Mouse (Mus musculus) liver, embryonic 12.5 days (tissue): ENCODE measurements around the gene Rab42. TPM values are rescaled to one million over a fixed set of nuclear protein-coding genes. Genes with fewer than 3 reads are reported as not detected.

ENCODE experiments used
- ATAC-seq: fragments of 200-750 bp; cut with Nextera tagmentation; 2 replicates; pipeline ENCODE4 v1.8.0; 2017; ENCODE audit warnings: moderate number of reproducible peaks, mild to moderate bottlenecking, moderate library complexity
- H3K27ac ChIP-seq: fragments of 300-500 bp; sonication (generic); 2 replicates; pipeline ENCODE4 v1.5.1; 2016; ENCODE audit warnings: mild to moderate bottlenecking
- H3K27me3 ChIP-seq: fragments of 300-500 bp; sonication (generic); replicated peaks from 2 replicates; pipeline ENCODE4 v1.6.1; 2016; ENCODE audit warnings: mild to moderate bottlenecking, moderate library complexity
- H3K36me3 ChIP-seq: fragments of 300-500 bp; sonication (generic); 2 replicates; pipeline ENCODE4 v1.6.1; 2016; ENCODE audit warnings: mild to moderate bottlenecking, moderate library complexity
- H3K4me1 ChIP-seq: fragments of 300-500 bp; sonication (generic); 2 replicates; pipeline ENCODE4 v1.6.1; 2016
- H3K4me2 ChIP-seq: fragments of 300-500 bp; sonication (generic); 2 replicates; pipeline ENCODE4 v1.6.1; 2016; ENCODE audit warnings: mild to moderate bottlenecking, moderate library complexity
- H3K4me3 ChIP-seq: fragments of 300-500 bp; sonication (generic); 2 replicates; pipeline ENCODE4 v1.5.1; 2016; ENCODE audit warnings: mild to moderate bottlenecking, moderate library complexity
- H3K9ac ChIP-seq: fragments of 300-500 bp; sonication (generic); 2 replicates; pipeline ENCODE4 v1.6.1; 2016; ENCODE audit warnings: mild to moderate bottlenecking, moderate library complexity
- H3K9me3 ChIP-seq: fragments of 300-500 bp; sonication (generic); replicated peaks from 2 replicates; pipeline ENCODE4 v1.6.1; 2016; ENCODE audit warnings: mild to moderate bottlenecking, moderate library complexity
- WGBS: fragments of 180-500 bp; shearing (Covaris S2); methylation state at CpG from one replicate; pipeline ENCODE4 v1.1.7; 2016; ENCODE audit not compliant: insufficient replicate concordance; 5-methylcytosine and 5-hydroxymethylcytosine counted together
- polyA plus RNA-seq: library from polyadenylated mRNA; unstranded; fragments of >200 nt; fragmentation: Nextera tagmentation; extraction: Ambion mirVana; gene quantifications from 2 replicates; pipeline ENCODE4 v1.2.1, GENCODE M21; 2016

Rab42 gene
- polyA plus RNA-seq, result 0.61 and 1.0 TPM in 2 replicates

- peak within 1 kb of the TSS; percentile 65 for H3K4me3 ChIP-seq
- H3K9me3 ChIP-seq, result no peaks in the 10 kb centered on the region
- peak within 1 kb of the TSS; percentile 67 for H3K27ac ChIP-seq
- peaks cover 26% of the 10 kb centered on the region for H3K4me1 ChIP-seq
- no peaks in the 10 kb centered on the region for H3K36me3 ChIP-seq
- WGBS, result 2% methylated on average over 30 of the region's 31 CpGs
- peak within 1 kb of the TSS; percentile 78 for H3K9ac ChIP-seq
- H3K27me3 ChIP-seq, result no peaks in the 10 kb centered on the region
- H3K4me2 ChIP-seq, result peak within 1 kb of the TSS; percentile 92
- ATAC-seq, result peak; percentile 77
These were observed at the start of gene Rab42 for GRCm38 (mm10) chr4:132302939-132303479. TSS of gene Rab42 (minus strand) at chr4:132303385.

- Histone ChIP-seq H3K9me3 (no peaks in the 10 kb centered on the region), H3K4me1 (peaks cover 56% of the 10 kb centered on the region), H3K27me3 (no peaks in the 10 kb centered on the region), H3K4me2 (peak overlapping the region; percentile 82), H3K4me3 (peak overlapping the region; percentile 78), H3K36me3 (peaks cover 48% of the 10 kb centered on the region), H3K27ac (peak overlapping the region; percentile 97), H3K9ac (peak overlapping the region; percentile 94)
- no peak for ATAC-seq
- WGBS, result 0% methylated on average over 14 of the region's 14 CpGs
These were observed 49.6 kb upstream of the Rab42 start for GRCm38 (mm10) chr4:132352739-132353138.

- WGBS, result 8% methylated on average over 1 of the region's 1 CpGs
- Histone ChIP-seq H3K4me3 (peak overlapping the region; percentile 78), H3K4me1 (peaks cover 49% of the 10 kb centered on the region), H3K27ac (peak overlapping the region; percentile 97), H3K36me3 (peaks cover 36% of the 10 kb centered on the region), H3K9ac (peak overlapping the region; percentile 94), H3K4me2 (peak overlapping the region; percentile 82), H3K27me3 (no peaks in the 10 kb centered on the region), H3K9me3 (no peaks in the 10 kb centered on the region)
- ATAC-seq, result no peak
These were observed 48.2 kb upstream of the Rab42 start for GRCm38 (mm10) chr4:132351401-132351800.

- no peaks in the 10 kb centered on the region for H3K27me3 ChIP-seq
- peak overlapping the region; percentile 78; the same call in 1 of the 2 replicates for H3K4me3 ChIP-seq
- H3K27ac ChIP-seq, result peak overlapping the region; percentile 97
- H3K36me3 ChIP-seq, result peaks cover 32% of the 10 kb centered on the region
- H3K9me3 ChIP-seq, result no peaks in the 10 kb centered on the region
- 40% methylated on average over 3 of the region's 3 CpGs for WGBS
- H3K4me1 ChIP-seq, result peaks cover 49% of the 10 kb centered on the region
- peak overlapping the region; percentile 94; the same call in 1 of the 2 replicates for H3K9ac ChIP-seq
- ATAC-seq, result peak; percentile 13; the same call in 1 of the 2 replicates
- peak overlapping the region; percentile 82 for H3K4me2 ChIP-seq
These were observed 47.7 kb upstream of the Rab42 start for GRCm38 (mm10) chr4:132350854-132351253.

GRCm38 (mm10) chr4:132350123-132350740, 47.0 kb upstream of the Rab42 start:
- no peaks in the 10 kb centered on the region for H3K27me3 ChIP-seq
- peak overlapping the region; percentile 97 for H3K27ac ChIP-seq
- H3K9ac ChIP-seq, result no peak overlapping the region
- H3K4me3 ChIP-seq, result no peak overlapping the region
- peaks cover 45% of the 10 kb centered on the region for H3K4me1 ChIP-seq
- 0 out of 2 replicates have a peak overlapping the region, but pooled peaks have one; percentile 82 for H3K4me2 ChIP-seq
- peaks cover 32% of the 10 kb centered on the region for H3K36me3 ChIP-seq
- peak; percentile 22 for ATAC-seq
- 25% methylated on average over 2 of the region's 2 CpGs for WGBS
- no peaks in the 10 kb centered on the region for H3K9me3 ChIP-seq

GRCm38 (mm10) chr4:132349495-132350122, 46.4 kb upstream of the Rab42 start:
- 43% methylated on average over 3 of the region's 3 CpGs for WGBS
- Histone ChIP-seq H3K9ac (no peak overlapping the region), H3K4me1 (peaks cover 43% of the 10 kb centered on the region), H3K36me3 (peaks cover 32% of the 10 kb centered on the region), H3K4me2 (no peak overlapping the region), H3K27ac (peak overlapping the region; percentile 97), H3K9me3 (no peaks in the 10 kb centered on the region), H3K27me3 (no peaks in the 10 kb centered on the region), H3K4me3 (no peak overlapping the region)
- no peak for ATAC-seq

- Histone ChIP-seq H3K4me3 (no peak overlapping the region), H3K27me3 (no peaks in the 10 kb centered on the region), H3K4me1 (peaks cover 55% of the 10 kb centered on the region), H3K36me3 (peaks cover 34% of the 10 kb centered on the region), H3K27ac (0 out of 2 replicates have a peak overlapping the region, but pooled peaks have one; percentile 47), H3K9me3 (no peaks in the 10 kb centered on the region), H3K4me2 (no peak overlapping the region), H3K9ac (no peak overlapping the region)
- ATAC-seq, result no peak
- WGBS, result 40% methylated on average over 3 of the region's 3 CpGs
These were observed 43.5 kb upstream of the Rab42 start for GRCm38 (mm10) chr4:132346661-132347060.

GRCm38 (mm10) chr4:132346261-132346660, 43.1 kb upstream of the Rab42 start:
- Histone ChIP-seq H3K36me3 (peaks cover 34% of the 10 kb centered on the region), H3K9me3 (no peaks in the 10 kb centered on the region), H3K4me3 (no peak overlapping the region), H3K9ac (0 out of 2 replicates have a peak overlapping the region, but pooled peaks have one; percentile 2), H3K4me2 (peak overlapping the region; percentile 95; the same call in 1 of the 2 replicates), H3K4me1 (peaks cover 55% of the 10 kb centered on the region), H3K27me3 (no peaks in the 10 kb centered on the region), H3K27ac (peak overlapping the region; percentile 47; the same call in 1 of the 2 replicates)
- ATAC-seq, result no peak
- 76% methylated on average over 4 of the region's 4 CpGs for WGBS

- Histone ChIP-seq H3K4me3 (peak overlapping the region; percentile 91), H3K4me2 (peak overlapping the region; percentile 95), H3K4me1 (peaks cover 55% of the 10 kb centered on the region), H3K36me3 (peaks cover 34% of the 10 kb centered on the region), H3K27me3 (no peaks in the 10 kb centered on the region), H3K27ac (peak overlapping the region; percentile 47), H3K9me3 (no peaks in the 10 kb centered on the region), H3K9ac (peak overlapping the region; percentile 93)
- WGBS, result 37% methylated on average over 5 of the region's 5 CpGs
- no peak for ATAC-seq
These were observed 42.6 kb upstream of the Rab42 start for GRCm38 (mm10) chr4:132345843-132346212.

- peaks cover 53% of the 10 kb centered on the region for H3K4me1 ChIP-seq
- peak; percentile 80 for ATAC-seq
- no peaks in the 10 kb centered on the region for H3K9me3 ChIP-seq
- under 1% methylated on average over 77 of the region's 83 CpGs for WGBS
- H3K27me3 ChIP-seq, result no peaks in the 10 kb centered on the region
- H3K36me3 ChIP-seq, result peaks cover 34% of the 10 kb centered on the region
- H3K4me3 ChIP-seq, result peak overlapping the region; percentile 91
- H3K9ac ChIP-seq, result peak overlapping the region; percentile 93
- H3K4me2 ChIP-seq, result peak overlapping the region; percentile 95
- peak overlapping the region; percentile 88 for H3K27ac ChIP-seq
These were observed 42.1 kb upstream of the Rab42 start for GRCm38 (mm10) chr4:132345135-132345842.

GRCm38 (mm10) chr4:132344403-132345134, 41.4 kb upstream of the Rab42 start:
- peak; percentile 52 for ATAC-seq
- Histone ChIP-seq H3K9me3 (no peaks in the 10 kb centered on the region), H3K27me3 (no peaks in the 10 kb centered on the region)

More at GRCm38 (mm10) chr4:132344403-132345134, 41.4 kb upstream of the Rab42 start:
- H3K27ac ChIP-seq, result peak overlapping the region; percentile 88
- H3K4me2 ChIP-seq, result peak overlapping the region; percentile 95
- H3K4me1 ChIP-seq, result peaks cover 53% of the 10 kb centered on the region
- peak overlapping the region; percentile 93 for H3K9ac ChIP-seq
- H3K4me3 ChIP-seq, result peak overlapping the region; percentile 91
- peaks cover 36% of the 10 kb centered on the region for H3K36me3 ChIP-seq
- 3% methylated on average over 13 of the region's 13 CpGs for WGBS
